Mouse (Mus musculus): ENCODE measurements around the gene Fam166b. TPM values are rescaled to one million over a fixed set of nuclear protein-coding genes. Genes with fewer than 3 reads are reported as not detected.

Gene Fam166b
- not detected in 2 replicates for polyA plus RNA-seq (2012; rRNA removed)

GRCm38 (mm10) chr4:43428946-43429345, at the start of gene Fam166b:
Gene Fam166b (minus strand): TSS chr4:43429134.
- no peak within 1 kb of the TSS for H3K27ac ChIP-seq (ENCODE audit: insufficient read depth, low read length)
- WGBS, result 62% methylated on average over 10 of the region's 10 CpGs
- TF ChIP-seq POLR2A (IDR thresholded peaks at IDR 0.05; ENCODE audit: low read depth, low read length) (no peak), CTCF (IDR thresholded peaks at IDR 0.05; ENCODE audit: extremely low read depth, insufficient read depth, insufficient read length, insufficient replicate concordance) (no peak)
- DNase-seq (ENCODE audit: low read depth in 1 of 2, low spot score in 2 of 2), result no peak
- H3K27me3 ChIP-seq (ENCODE audit: control insufficient read depth, insufficient read depth, low read length), result peaks cover 10% of the 10 kb centered on the region
- H3K36me3 ChIP-seq (ENCODE audit: control insufficient read depth, insufficient read depth, low read length), result no peaks in the 10 kb centered on the region
- H3K4me3 ChIP-seq (ENCODE audit: extremely low read depth, insufficient read depth, insufficient read length), result no peak within 1 kb of the TSS
- H3K4me1 ChIP-seq (ENCODE audit: control insufficient read depth, insufficient read depth, insufficient read length), result peaks cover 2% of the 10 kb centered on the region; the same call in 1 of the 2 replicates

- H3K4me3 ChIP-seq (ENCODE audit: extremely low read depth, insufficient read depth, insufficient read length), result peak overlapping the region; percentile 32
- no peak for DNase-seq (ENCODE audit: low read depth in 1 of 2, low spot score in 2 of 2)
- H3K27me3 ChIP-seq (ENCODE audit: control insufficient read depth, insufficient read depth, low read length), result no peaks in the 10 kb centered on the region
- no peak for TF ChIP-seq CTCF (IDR thresholded peaks at IDR 0.05; ENCODE audit: extremely low read depth, insufficient read depth, insufficient read length, insufficient replicate concordance)
- TF ChIP-seq POLR2A (IDR thresholded peaks at IDR 0.05; ENCODE audit: low read depth, low read length), result no peak
- peak overlapping the region; percentile 96 for H3K27ac ChIP-seq (ENCODE audit: insufficient read depth, low read length)
- peaks cover 48% of the 10 kb centered on the region; the same call in 1 of the 2 replicates for H3K4me1 ChIP-seq (ENCODE audit: control insufficient read depth, insufficient read depth, insufficient read length)
- 6% methylated on average over 8 of the region's 8 CpGs for WGBS
- H3K36me3 ChIP-seq (ENCODE audit: control insufficient read depth, insufficient read depth, low read length), result no peaks in the 10 kb centered on the region
Measured at GRCm38 (mm10) chr4:43478534-43478858, 49.6 kb upstream of the Fam166b start.

DNA sequence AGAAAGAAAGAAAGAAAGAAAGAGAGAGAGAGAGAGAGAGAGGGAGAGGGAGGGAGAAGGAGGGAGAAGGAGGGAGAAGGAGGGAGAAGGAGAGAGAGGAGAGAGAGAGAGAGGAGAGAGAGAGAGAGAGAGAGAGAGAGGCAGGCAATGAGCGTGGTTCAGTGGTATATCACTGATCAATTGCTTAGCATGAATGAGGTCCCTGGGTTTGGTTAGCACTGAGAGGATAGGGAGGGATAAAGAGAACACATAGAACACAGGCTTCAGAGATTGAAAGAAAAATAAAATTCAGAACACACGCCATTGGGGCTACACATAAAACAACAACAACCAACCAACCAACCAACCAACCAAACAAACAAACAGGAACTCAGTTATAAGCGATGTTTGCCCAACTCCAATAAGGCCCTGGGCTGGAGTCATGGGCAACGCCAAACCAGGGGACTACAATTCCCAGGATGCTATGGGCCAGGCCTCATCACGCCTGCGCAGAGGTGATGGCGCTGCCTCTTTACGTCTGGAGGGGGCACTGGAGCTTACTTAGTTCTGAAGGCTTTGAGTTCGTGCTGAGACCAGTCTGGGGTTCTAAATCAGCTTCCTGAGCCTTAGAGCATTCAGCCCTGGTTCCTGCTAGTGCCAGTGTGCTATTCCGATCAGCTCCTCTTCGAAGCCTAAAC, 49.1 kb upstream of the Fam166b start:
- TF ChIP-seq CTCF (IDR thresholded peaks at IDR 0.05; ENCODE audit: extremely low read depth, insufficient read depth, insufficient read length, insufficient replicate concordance) (peak; percentile 43; the same call in 1 of the 2 replicates), POLR2A (IDR thresholded peaks at IDR 0.05; ENCODE audit: low read depth, low read length) (peak; percentile 31; the same call in 1 of the 2 replicates)
- peaks cover 49% of the 10 kb centered on the region; the same call in 1 of the 2 replicates for H3K4me1 ChIP-seq (ENCODE audit: control insufficient read depth, insufficient read depth, insufficient read length)
- peak; percentile 90 to 93 for DNase-seq (ENCODE audit: low read depth in 1 of 2, low spot score in 2 of 2)
- no peaks in the 10 kb centered on the region for H3K36me3 ChIP-seq (ENCODE audit: control insufficient read depth, insufficient read depth, low read length)
- 17% methylated on average over 11 of the region's 11 CpGs for WGBS
- H3K27me3 ChIP-seq (ENCODE audit: control insufficient read depth, insufficient read depth, low read length), result no peaks in the 10 kb centered on the region
- H3K27ac ChIP-seq (ENCODE audit: insufficient read depth, low read length), result peak overlapping the region; percentile 96
- H3K4me3 ChIP-seq (ENCODE audit: extremely low read depth, insufficient read depth, insufficient read length), result peak overlapping the region; percentile 32

DNA sequence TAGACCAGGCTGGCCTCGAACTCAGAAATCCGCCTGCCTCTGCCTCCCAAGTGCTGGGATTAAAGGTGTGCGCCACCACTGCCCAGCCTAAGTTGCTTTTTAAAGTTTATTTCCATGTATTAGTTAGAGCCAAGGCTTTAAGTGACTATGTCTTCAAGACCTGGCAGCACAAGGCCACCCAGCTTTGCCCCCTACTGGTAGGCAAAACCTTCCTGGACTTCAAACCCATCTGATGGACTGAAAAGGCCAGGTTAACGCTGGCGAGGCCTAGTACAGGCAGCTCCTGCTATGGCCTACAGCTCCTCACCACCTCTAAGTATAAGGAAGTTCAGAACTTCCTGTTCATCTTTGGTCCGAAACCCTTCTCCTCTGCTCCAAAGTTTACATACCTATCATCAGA, 47.7 kb upstream of the Fam166b start:
- Histone ChIP-seq H3K27ac (ENCODE audit: insufficient read depth, low read length) (peak overlapping the region; percentile 44; the same call in 1 of the 2 replicates), H3K4me1 (ENCODE audit: control insufficient read depth, insufficient read depth, insufficient read length) (peaks cover 37% of the 10 kb centered on the region; the same call in 1 of the 2 replicates), H3K36me3 (ENCODE audit: control insufficient read depth, insufficient read depth, low read length) (no peaks in the 10 kb centered on the region), H3K4me3 (ENCODE audit: extremely low read depth, insufficient read depth, insufficient read length) (no peak overlapping the region), H3K27me3 (ENCODE audit: control insufficient read depth, insufficient read depth, low read length) (no peaks in the 10 kb centered on the region)
- DNase-seq (ENCODE audit: low read depth in 1 of 2, low spot score in 2 of 2), result peak in 1 of 2 experiments; percentile 62
- 55% methylated on average over 6 of the region's 6 CpGs for WGBS
- TF ChIP-seq POLR2A (IDR thresholded peaks at IDR 0.05; ENCODE audit: low read depth, low read length) (no peak), CTCF (IDR thresholded peaks at IDR 0.05; ENCODE audit: extremely low read depth, insufficient read depth, insufficient read length, insufficient replicate concordance) (peak; percentile 28; the same call in 1 of the 2 replicates)

DNA sequence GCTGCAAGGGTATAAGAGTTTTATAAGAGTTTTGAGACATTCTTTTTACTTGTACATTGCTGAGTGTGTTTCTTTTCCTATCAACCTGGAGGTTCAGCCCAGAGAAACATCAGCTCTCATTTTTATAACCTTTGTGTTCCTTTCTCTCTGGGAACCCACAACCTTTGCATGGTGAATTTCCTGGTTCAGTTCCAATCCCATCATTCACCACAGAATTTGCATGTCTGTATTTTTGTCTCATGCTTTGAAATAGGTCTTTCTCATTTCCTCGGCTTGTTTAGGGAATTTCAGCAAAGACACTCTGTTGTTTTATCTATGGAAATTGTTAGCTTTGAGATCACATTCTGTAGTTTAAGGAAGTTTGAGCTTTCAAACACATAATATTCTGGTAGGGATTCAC, 44.7 kb upstream of the Fam166b start:
- H3K27ac ChIP-seq (ENCODE audit: insufficient read depth, low read length), result peak overlapping the region; percentile 78
- 4% methylated on average over 1 of the region's 1 CpGs for WGBS

DNA sequence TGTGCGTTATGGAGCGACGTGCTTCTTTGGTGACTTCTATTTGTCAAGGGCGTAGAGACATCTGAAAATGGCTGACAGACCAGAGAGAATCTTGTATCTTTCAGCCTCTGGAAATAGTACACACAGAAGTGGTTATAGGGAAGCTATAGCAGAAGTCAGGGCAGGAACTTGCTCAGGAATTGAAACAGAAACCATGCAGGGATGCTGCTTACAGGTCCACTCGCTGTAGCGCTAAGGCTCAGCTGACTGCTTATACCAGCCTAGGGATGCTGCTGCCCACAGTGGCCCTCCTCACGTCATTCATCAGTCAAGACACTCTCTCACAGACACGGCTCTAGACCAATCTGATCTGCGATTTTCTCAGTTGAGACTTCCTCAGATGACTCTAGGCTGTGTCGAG, 41.4 kb upstream of the Fam166b start:
- H3K36me3 ChIP-seq (ENCODE audit: control insufficient read depth, insufficient read depth, low read length), result no peaks in the 10 kb centered on the region
- no peak overlapping the region for H3K4me3 ChIP-seq (ENCODE audit: extremely low read depth, insufficient read depth, insufficient read length)
- H3K27me3 ChIP-seq (ENCODE audit: control insufficient read depth, insufficient read depth, low read length), result no peaks in the 10 kb centered on the region
- H3K4me1 ChIP-seq (ENCODE audit: control insufficient read depth, insufficient read depth, insufficient read length), result peaks cover 31% of the 10 kb centered on the region; the same call in 1 of the 2 replicates
- TF ChIP-seq CTCF (IDR thresholded peaks at IDR 0.05; ENCODE audit: extremely low read depth, insufficient read depth, insufficient read length, insufficient replicate concordance) (no peak), POLR2A (IDR thresholded peaks at IDR 0.05; ENCODE audit: low read depth, low read length) (no peak)
- 0 out of 2 replicates have a peak overlapping the region, but pooled peaks have one; percentile 8 for H3K27ac ChIP-seq (ENCODE audit: insufficient read depth, low read length)
- no peak for DNase-seq (ENCODE audit: low read depth in 1 of 2, low spot score in 2 of 2)
- WGBS, result 82% methylated on average over 10 of the region's 10 CpGs

More for the DNA sequence above, 44.7 kb upstream of the Fam166b start:
- peaks cover 30% of the 10 kb centered on the region; the same call in 1 of the 2 replicates for H3K4me1 ChIP-seq (ENCODE audit: control insufficient read depth, insufficient read depth, insufficient read length)
- H3K4me3 ChIP-seq (ENCODE audit: extremely low read depth, insufficient read depth, insufficient read length), result no peak overlapping the region
- no peak for DNase-seq (ENCODE audit: low read depth in 1 of 2, low spot score in 2 of 2)
- TF ChIP-seq POLR2A (IDR thresholded peaks at IDR 0.05; ENCODE audit: low read depth, low read length) (no peak), CTCF (IDR thresholded peaks at IDR 0.05; ENCODE audit: extremely low read depth, insufficient read depth, insufficient read length, insufficient replicate concordance) (no peak)
- H3K36me3 ChIP-seq (ENCODE audit: control insufficient read depth, insufficient read depth, low read length), result no peaks in the 10 kb centered on the region
- no peaks in the 10 kb centered on the region for H3K27me3 ChIP-seq (ENCODE audit: control insufficient read depth, insufficient read depth, low read length)

DNA sequence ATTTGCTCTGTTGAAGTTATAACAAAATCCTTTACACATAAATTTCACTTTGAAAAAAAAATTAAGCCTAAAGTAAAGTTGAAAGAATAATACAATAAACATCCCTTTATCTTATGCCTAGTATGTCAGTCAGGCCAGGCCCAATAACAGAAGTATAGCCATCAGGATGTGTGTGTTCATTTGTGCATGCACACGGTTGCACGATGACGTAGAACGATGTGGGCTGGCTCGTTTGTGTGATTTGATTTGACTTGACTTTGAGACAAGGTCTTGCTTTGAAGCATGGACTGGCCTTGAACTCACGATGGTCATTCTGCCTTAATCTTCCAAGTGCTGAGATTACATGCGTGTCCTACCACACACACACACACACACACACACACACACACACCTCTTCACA, 37.9 kb upstream of the Fam166b start:
- peaks cover 15% of the 10 kb centered on the region; the same call in 1 of the 2 replicates for H3K4me1 ChIP-seq (ENCODE audit: control insufficient read depth, insufficient read depth, insufficient read length)
- TF ChIP-seq POLR2A (IDR thresholded peaks at IDR 0.05; ENCODE audit: low read depth, low read length) (no peak), CTCF (IDR thresholded peaks at IDR 0.05; ENCODE audit: extremely low read depth, insufficient read depth, insufficient read length, insufficient replicate concordance) (no peak)
- DNase-seq (ENCODE audit: low read depth in 1 of 2, low spot score in 2 of 2), result no peak
- H3K27ac ChIP-seq (ENCODE audit: insufficient read depth, low read length), result 0 out of 2 replicates have a peak overlapping the region, but pooled peaks have one; percentile 62
- H3K36me3 ChIP-seq (ENCODE audit: control insufficient read depth, insufficient read depth, low read length), result no peaks in the 10 kb centered on the region
- no peak overlapping the region for H3K4me3 ChIP-seq (ENCODE audit: extremely low read depth, insufficient read depth, insufficient read length)
- 66% methylated on average over 7 of the region's 7 CpGs for WGBS
- H3K27me3 ChIP-seq (ENCODE audit: control insufficient read depth, insufficient read depth, low read length), result no peaks in the 10 kb centered on the region

Data from spleen, adult 2 months (tissue).